Mouse (Mus musculus): Measurements from ENCODE around the gene Gm21969.

- peak; percentile 97 for TF ChIP-seq CTCF (IDR thresholded peaks at IDR 0.05; ENCODE audit: control insufficient read depth, insufficient read depth, low read length)
- TF ChIP-seq POLR2A (IDR thresholded peaks at IDR 0.05; ENCODE audit: borderline replicate concordance, control insufficient read depth, low read depth, low read length): no peak
These were observed 66.9 kb downstream of the Gm21969 start for GRCm38 (mm10) chr4:139669847-139670246.

All from bone marrow, adult 2 months (tissue).